Mouse (Mus musculus): Measurements from ENCODE around the gene Cbln1. TPM values are rescaled to one million over a fixed set of nuclear protein-coding genes. Genes with fewer than 3 reads are reported as not detected.

Cbln1 gene
- 0.52 and 1.2 TPM in 2 replicates for total RNA-seq (2021)
- long read RNA-seq, experiment 1 = 0 reads
- long read RNA-seq, experiment 2 = 0 reads

- peak; percentile 96 for DNase-seq
Observed at GRCm38 (mm10) chr8:87472271-87473236, at the start of gene Cbln1. Cbln1 (minus strand) TSS chr8:87472609.

- no peak for DNase-seq
Observed at GRCm38 (mm10) chr8:87517132-87517531, 44.7 kb upstream of the Cbln1 start.

- DNase-seq = no peak
Observed at GRCm38 (mm10) chr8:87513796-87514195, 41.4 kb upstream of the Cbln1 start.

GRCm38 (mm10) chr8:87513350-87513749 lies 40.9 kb upstream of the Cbln1 start:
- no peak for DNase-seq

GRCm38 (mm10) chr8:87512636-87513035 lies 40.2 kb upstream of the Cbln1 start:
- DNase-seq = no peak

GRCm38 (mm10) chr8:87507046-87507445 lies 34.6 kb upstream of the Cbln1 start:
- no peak for DNase-seq

- no peak for DNase-seq
Observed at GRCm38 (mm10) chr8:87504441-87504840, 32.0 kb upstream of the Cbln1 start.

GRCm38 (mm10) chr8:87502684-87503083 lies 30.3 kb upstream of the Cbln1 start:
- DNase-seq = no peak

- no peak for DNase-seq
Observed at GRCm38 (mm10) chr8:87497641-87498040, 25.2 kb upstream of the Cbln1 start.

- DNase-seq = no peak
Observed at GRCm38 (mm10) chr8:87496511-87496910, 24.1 kb upstream of the Cbln1 start.

- no peak for DNase-seq
Observed at GRCm38 (mm10) chr8:87494862-87495261, 22.5 kb upstream of the Cbln1 start.

- no peak for DNase-seq
Observed at GRCm38 (mm10) chr8:87489841-87490415, 17.5 kb upstream of the Cbln1 start.

- DNase-seq = no peak
Observed at GRCm38 (mm10) chr8:87481396-87481795, 9.0 kb upstream of the Cbln1 start.

GRCm38 (mm10) chr8:87478221-87478620 lies 5.8 kb upstream of the Cbln1 start:
- no peak for DNase-seq

- DNase-seq = no peak
Observed at GRCm38 (mm10) chr8:87477102-87477645, 4.8 kb upstream of the Cbln1 start.

GRCm38 (mm10) chr8:87475551-87475950 lies 3.1 kb upstream of the Cbln1 start:
- DNase-seq = no peak

- no peak for DNase-seq
Observed at GRCm38 (mm10) chr8:87474379-87474778, 2.0 kb upstream of the Cbln1 start.

GRCm38 (mm10) chr8:87473940-87474339 lies 1.5 kb upstream of the Cbln1 start:
- DNase-seq = no peak

- DNase-seq = no peak
Observed at GRCm38 (mm10) chr8:87473314-87473713, 905 bp upstream of the Cbln1 start.

GRCm38 (mm10) chr8:87471603-87472270 lies 672 bp downstream of the Cbln1 start:
- no peak for DNase-seq

- DNase-seq = no peak
Observed at GRCm38 (mm10) chr8:87470834-87471602, 1.4 kb downstream of the Cbln1 start.

Data from adrenal gland, postnatal 14 days (tissue).